Mouse (Mus musculus): ENCODE measurements at regions not wholly inside any gene's neighbourhood (a gene's known extent, or its start where the extent isn't known, plus 50 kb on each side); places are given as distances from the start of the nearest gene placed in this dataset.

- Histone ChIP-seq H3K27ac (ENCODE audit: low read depth, low read length) (no peak overlapping the region), H3K9ac (ENCODE audit: low read depth, low read length) (no peak overlapping the region), H3K36me3 (ENCODE audit: control insufficient read depth, insufficient read depth, low read length) (no peaks in the 10 kb centered on the region), H3K4me2 (ENCODE audit: low read length) (no peak overlapping the region), H3K27me3 (replicated peaks; ENCODE audit: control insufficient read depth, insufficient read depth, low read length) (peaks cover 8% of the 10 kb centered on the region), H3K9me3 (ENCODE audit: control insufficient read depth, low read length) (no peaks in the 10 kb centered on the region), H3K4me1 (ENCODE audit: control insufficient read depth, insufficient read depth, low read depth, low read length) (no peaks in the 10 kb centered on the region; the same call in none of the 2 replicates), H3K4me3 (ENCODE audit: low read length) (no peak overlapping the region)
- ATAC-seq, result no peak
- WGBS, result 21% methylated on average over 8 of the region's 8 CpGs
Observed at GRCm38 (mm10) chr8:92070704-92071103, 268.8 kb upstream of the Irx3 start.

GRCm38 (mm10) chr8:92066435-92066834 is 264.6 kb upstream of the Irx3 start:
- H3K9ac ChIP-seq (ENCODE audit: low read depth, low read length), result no peak overlapping the region
- H3K4me1 ChIP-seq (ENCODE audit: control insufficient read depth, insufficient read depth, low read depth, low read length), result peaks cover 7% of the 10 kb centered on the region
- H3K27ac ChIP-seq (ENCODE audit: low read depth, low read length), result no peak overlapping the region
- peaks cover 8% of the 10 kb centered on the region for H3K27me3 ChIP-seq (replicated peaks; ENCODE audit: control insufficient read depth, insufficient read depth, low read length)
- no peaks in the 10 kb centered on the region for H3K9me3 ChIP-seq (ENCODE audit: control insufficient read depth, low read length)
- no peak overlapping the region for H3K4me3 ChIP-seq (ENCODE audit: low read length)
- H3K36me3 ChIP-seq (ENCODE audit: control insufficient read depth, insufficient read depth, low read length), result no peaks in the 10 kb centered on the region
- no peak; the same call in 1 of the 2 replicates for ATAC-seq
- H3K4me2 ChIP-seq (ENCODE audit: low read length), result no peak overlapping the region
- 34% methylated on average over 8 of the region's 8 CpGs for WGBS

- Histone ChIP-seq H3K27me3 (replicated peaks; ENCODE audit: control insufficient read depth, insufficient read depth, low read length) (peaks cover 8% of the 10 kb centered on the region), H3K9ac (ENCODE audit: low read depth, low read length) (no peak overlapping the region), H3K4me2 (ENCODE audit: low read length) (no peak overlapping the region), H3K9me3 (ENCODE audit: control insufficient read depth, low read length) (no peaks in the 10 kb centered on the region), H3K4me1 (ENCODE audit: control insufficient read depth, insufficient read depth, low read depth, low read length) (peaks cover 7% of the 10 kb centered on the region), H3K27ac (ENCODE audit: low read depth, low read length) (no peak overlapping the region), H3K36me3 (ENCODE audit: control insufficient read depth, insufficient read depth, low read length) (no peaks in the 10 kb centered on the region), H3K4me3 (ENCODE audit: low read length) (no peak overlapping the region)
- 11% methylated on average over 8 of the region's 9 CpGs for WGBS
- ATAC-seq, result no peak
Observed at GRCm38 (mm10) chr8:92065554-92066239, 263.8 kb upstream of the Irx3 start.

- H3K27me3 ChIP-seq (replicated peaks; ENCODE audit: control insufficient read depth, insufficient read depth, low read length), result peaks cover 10% of the 10 kb centered on the region
- peaks cover 7% of the 10 kb centered on the region; the same call in 1 of the 2 replicates for H3K4me1 ChIP-seq (ENCODE audit: control insufficient read depth, insufficient read depth, low read depth, low read length)
- H3K9ac ChIP-seq (ENCODE audit: low read depth, low read length), result no peak overlapping the region
- no peak overlapping the region for H3K4me3 ChIP-seq (ENCODE audit: low read length)
- no peak overlapping the region for H3K27ac ChIP-seq (ENCODE audit: low read depth, low read length)
- no peaks in the 10 kb centered on the region for H3K9me3 ChIP-seq (ENCODE audit: control insufficient read depth, low read length)
- ATAC-seq, result no peak
- no peaks in the 10 kb centered on the region for H3K36me3 ChIP-seq (ENCODE audit: control insufficient read depth, insufficient read depth, low read length)
- no peak overlapping the region for H3K4me2 ChIP-seq (ENCODE audit: low read length)
- WGBS, result 19% methylated on average over 4 of the region's 4 CpGs
Observed at GRCm38 (mm10) chr8:92064971-92065370, 263.1 kb upstream of the Irx3 start.

- 9% methylated on average over 9 of the region's 9 CpGs for WGBS
- no peak overlapping the region for H3K27ac ChIP-seq (ENCODE audit: low read depth, low read length)
- peaks cover 14% of the 10 kb centered on the region for H3K27me3 ChIP-seq (replicated peaks; ENCODE audit: control insufficient read depth, insufficient read depth, low read length)
- no peaks in the 10 kb centered on the region for H3K36me3 ChIP-seq (ENCODE audit: control insufficient read depth, insufficient read depth, low read length)
- no peak overlapping the region for H3K4me3 ChIP-seq (ENCODE audit: low read length)
- ATAC-seq, result peak; percentile 73; the same call in 1 of the 2 replicates
- H3K9ac ChIP-seq (ENCODE audit: low read depth, low read length), result no peak overlapping the region
- no peaks in the 10 kb centered on the region for H3K9me3 ChIP-seq (ENCODE audit: control insufficient read depth, low read length)
- H3K4me1 ChIP-seq (ENCODE audit: control insufficient read depth, insufficient read depth, low read depth, low read length), result peaks cover 7% of the 10 kb centered on the region; the same call in 1 of the 2 replicates
- no peak overlapping the region for H3K4me2 ChIP-seq (ENCODE audit: low read length)
Observed at GRCm38 (mm10) chr8:92064175-92064821, 262.4 kb upstream of the Irx3 start.

GRCm38 (mm10) chr8:92063333-92063732 is 261.5 kb upstream of the Irx3 start:
- 84% methylated on average over 4 of the region's 4 CpGs for WGBS
- H3K9ac ChIP-seq (ENCODE audit: low read depth, low read length), result no peak overlapping the region
- H3K27me3 ChIP-seq (replicated peaks; ENCODE audit: control insufficient read depth, insufficient read depth, low read length), result peaks cover 17% of the 10 kb centered on the region
- H3K4me2 ChIP-seq (ENCODE audit: low read length), result no peak overlapping the region
- H3K4me1 ChIP-seq (ENCODE audit: control insufficient read depth, insufficient read depth, low read depth, low read length), result peaks cover 7% of the 10 kb centered on the region; the same call in 1 of the 2 replicates
- H3K4me3 ChIP-seq (ENCODE audit: low read length), result no peak overlapping the region
- no peak for ATAC-seq
- H3K9me3 ChIP-seq (ENCODE audit: control insufficient read depth, low read length), result no peaks in the 10 kb centered on the region
- H3K36me3 ChIP-seq (ENCODE audit: control insufficient read depth, insufficient read depth, low read length), result no peaks in the 10 kb centered on the region
- no peak overlapping the region for H3K27ac ChIP-seq (ENCODE audit: low read depth, low read length)

GRCm38 (mm10) chr8:92059471-92059870 is 257.6 kb upstream of the Irx3 start:
- WGBS, result 45% methylated on average over 5 of the region's 5 CpGs
- Histone ChIP-seq H3K27me3 (replicated peaks; ENCODE audit: control insufficient read depth, insufficient read depth, low read length) (peaks cover 24% of the 10 kb centered on the region), H3K4me2 (ENCODE audit: low read length) (no peak overlapping the region), H3K4me3 (ENCODE audit: low read length) (no peak overlapping the region), H3K27ac (ENCODE audit: low read depth, low read length) (no peak overlapping the region), H3K36me3 (ENCODE audit: control insufficient read depth, insufficient read depth, low read length) (no peaks in the 10 kb centered on the region), H3K9me3 (ENCODE audit: control insufficient read depth, low read length) (no peaks in the 10 kb centered on the region), H3K4me1 (ENCODE audit: control insufficient read depth, insufficient read depth, low read depth, low read length) (peaks cover 2% of the 10 kb centered on the region; the same call in 1 of the 2 replicates), H3K9ac (ENCODE audit: low read depth, low read length) (no peak overlapping the region)
- no peak for ATAC-seq

GRCm38 (mm10) chr8:92058953-92059352 is 257.1 kb upstream of the Irx3 start:
- 30% methylated on average over 10 of the region's 10 CpGs for WGBS
- Histone ChIP-seq H3K9ac (ENCODE audit: low read depth, low read length) (no peak overlapping the region), H3K27me3 (replicated peaks; ENCODE audit: control insufficient read depth, insufficient read depth, low read length) (peaks cover 24% of the 10 kb centered on the region), H3K4me3 (ENCODE audit: low read length) (no peak overlapping the region), H3K36me3 (ENCODE audit: control insufficient read depth, insufficient read depth, low read length) (no peaks in the 10 kb centered on the region), H3K9me3 (ENCODE audit: control insufficient read depth, low read length) (peaks cover under 1% of the 10 kb centered on the region; the same call in 1 of the 2 replicates), H3K4me2 (ENCODE audit: low read length) (no peak overlapping the region), H3K27ac (ENCODE audit: low read depth, low read length) (no peak overlapping the region), H3K4me1 (ENCODE audit: control insufficient read depth, insufficient read depth, low read depth, low read length) (no peaks in the 10 kb centered on the region)
- ATAC-seq, result no peak

- Histone ChIP-seq H3K4me2 (ENCODE audit: low read length) (no peak overlapping the region), H3K4me3 (ENCODE audit: low read length) (no peak overlapping the region), H3K9ac (ENCODE audit: low read depth, low read length) (no peak overlapping the region), H3K36me3 (ENCODE audit: control insufficient read depth, insufficient read depth, low read length) (no peaks in the 10 kb centered on the region), H3K27ac (ENCODE audit: low read depth, low read length) (no peak overlapping the region), H3K9me3 (ENCODE audit: control insufficient read depth, low read length) (peaks cover 3% of the 10 kb centered on the region; the same call in 1 of the 2 replicates), H3K4me1 (ENCODE audit: control insufficient read depth, insufficient read depth, low read depth, low read length) (no peaks in the 10 kb centered on the region), H3K27me3 (replicated peaks; ENCODE audit: control insufficient read depth, insufficient read depth, low read length) (peaks cover 22% of the 10 kb centered on the region)
- 42% methylated on average over 8 of the region's 8 CpGs for WGBS
- ATAC-seq, result no peak
Observed at GRCm38 (mm10) chr8:92057857-92058256, 256.0 kb upstream of the Irx3 start.

Measured in hindbrain, embryonic 16.5 days (tissue).